Mouse (Mus musculus): ENCODE measurements around the gene Glrx3. TPM values are rescaled to one million over a fixed set of nuclear protein-coding genes. Genes with fewer than 3 reads are reported as not detected.

The Glrx3 gene
- total RNA-seq (2018; cell fraction: chromatin; rRNA removed): 10 to 100 TPM; 10.4 to 49.8 (median 29.3) TPM
- 10 to 100 TPM; 47.1 to 73.6 (median 61.3) TPM for total RNA-seq (2018; cell fraction: cytosol; rRNA removed)
- 10 to 100 TPM; 14.5 to 47.4 (median 22.8) TPM for total RNA-seq (2018; cell fraction: nucleus; rRNA removed)
- 51.9 to 94.9 TPM (median 81.9 TPM) in 3 replicates for polyA plus RNA-seq (2018)

DNA sequence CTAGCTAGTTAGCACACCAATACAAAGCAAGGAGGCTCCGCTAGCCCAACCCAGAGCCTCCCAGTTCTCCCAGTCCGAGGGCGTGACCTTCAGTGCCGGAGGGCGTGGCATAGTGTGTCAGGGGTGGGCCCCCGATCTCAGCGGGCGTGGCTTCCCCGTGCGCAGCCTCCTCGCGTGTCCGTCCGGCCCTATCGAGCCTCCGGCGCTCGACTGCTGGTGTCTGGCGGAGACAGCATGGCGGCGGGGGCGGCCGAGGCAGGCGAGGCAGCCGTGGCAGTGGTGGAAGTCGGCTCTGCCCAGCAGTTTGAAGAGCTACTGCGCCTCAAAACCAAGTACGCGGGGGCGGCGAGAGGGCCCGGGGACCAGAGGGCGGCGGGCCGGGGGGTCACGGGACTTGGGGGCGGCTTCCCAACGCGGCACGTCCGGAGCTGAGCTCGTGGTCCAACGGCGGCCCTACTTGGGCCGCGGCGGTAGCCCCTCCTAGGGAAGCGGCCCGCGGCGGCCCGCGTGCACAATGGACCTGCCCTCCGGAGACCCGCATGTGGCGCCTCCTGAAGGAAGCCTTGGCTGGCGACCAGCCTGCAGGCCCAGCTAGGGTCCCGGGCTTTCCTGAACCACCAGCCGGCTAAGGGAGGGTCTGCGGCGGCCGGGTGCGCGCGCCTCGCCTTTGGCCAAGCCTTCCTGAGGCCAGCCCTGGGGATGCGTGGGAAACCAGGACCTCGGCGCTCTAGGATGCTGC is at the start of gene Glrx3:
Gene Glrx3 (plus strand): TSS at position 175 of the 739 bp plus-strand sequence.
- H3K27ac ChIP-seq: no peak within 1 kb of the TSS
- WGBS (ENCODE audit: missing documents): under 1% methylated on average over 53 of the region's 69 CpGs

DNA sequence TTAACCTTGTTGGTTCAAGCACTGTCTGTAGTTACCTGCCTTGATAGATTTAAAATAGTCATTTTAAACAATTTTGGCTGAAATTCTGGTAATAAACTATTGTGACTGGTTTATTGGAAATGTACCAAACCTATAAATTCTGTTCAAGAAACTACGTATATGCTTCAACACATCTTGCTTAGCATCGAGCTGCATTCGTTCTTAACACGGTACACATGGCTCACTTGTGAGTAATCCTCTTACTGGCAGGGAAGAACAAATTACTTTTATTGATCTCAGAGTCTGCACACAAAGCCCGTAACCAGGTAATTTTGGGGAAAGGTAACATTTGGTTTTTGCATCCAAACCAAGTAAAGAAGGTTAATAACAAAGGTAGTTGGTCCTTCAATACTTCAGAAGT is 49.6 kb upstream of the Glrx3 start:
- Histone ChIP-seq H3K4me3 (ENCODE audit: inconsistent target) (no peak overlapping the region), H3K27ac (no peak overlapping the region), H3K36me3 (ENCODE audit: inconsistent target) (no peaks in the 10 kb centered on the region), H3K79me2 (ENCODE audit: inconsistent target) (no peaks in the 10 kb centered on the region)
- WGBS (ENCODE audit: missing documents): 94% methylated on average over 5 of the region's 5 CpGs

More for the DNA sequence above, at the start of gene Glrx3:
- H3K4me3 ChIP-seq (ENCODE audit: inconsistent target): peak within 1 kb of the TSS; percentile 55
- peaks cover 48% of the 10 kb centered on the region for H3K79me2 ChIP-seq (ENCODE audit: inconsistent target)
- no peaks in the 10 kb centered on the region for H3K36me3 ChIP-seq (ENCODE audit: inconsistent target)

DNA sequence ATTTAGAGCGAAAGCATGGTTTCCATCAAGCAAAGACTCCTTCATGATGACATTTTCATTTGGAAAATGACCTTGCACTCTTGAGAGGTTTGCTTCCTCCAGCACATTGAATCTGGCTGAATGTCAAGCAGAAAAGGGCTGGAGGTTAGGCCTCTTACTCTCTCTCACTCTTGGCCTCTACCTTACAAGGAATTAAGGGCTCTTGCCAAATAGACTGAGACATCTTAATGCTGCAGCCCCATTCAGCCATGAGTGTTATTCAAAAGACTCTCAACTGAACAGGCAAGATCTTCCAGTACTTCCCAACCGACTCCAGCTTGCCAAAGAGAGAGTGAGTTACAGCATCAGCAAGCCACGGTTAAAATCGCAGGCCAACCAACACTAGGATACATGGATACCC is 42.0 kb upstream of the Glrx3 start:
- Histone ChIP-seq H3K4me3 (ENCODE audit: inconsistent target) (no peak overlapping the region), H3K36me3 (ENCODE audit: inconsistent target) (no peaks in the 10 kb centered on the region), H3K27ac (no peak overlapping the region), H3K79me2 (ENCODE audit: inconsistent target) (no peaks in the 10 kb centered on the region)
- 94% methylated on average over 4 of the region's 4 CpGs for WGBS (ENCODE audit: missing documents)

DNA sequence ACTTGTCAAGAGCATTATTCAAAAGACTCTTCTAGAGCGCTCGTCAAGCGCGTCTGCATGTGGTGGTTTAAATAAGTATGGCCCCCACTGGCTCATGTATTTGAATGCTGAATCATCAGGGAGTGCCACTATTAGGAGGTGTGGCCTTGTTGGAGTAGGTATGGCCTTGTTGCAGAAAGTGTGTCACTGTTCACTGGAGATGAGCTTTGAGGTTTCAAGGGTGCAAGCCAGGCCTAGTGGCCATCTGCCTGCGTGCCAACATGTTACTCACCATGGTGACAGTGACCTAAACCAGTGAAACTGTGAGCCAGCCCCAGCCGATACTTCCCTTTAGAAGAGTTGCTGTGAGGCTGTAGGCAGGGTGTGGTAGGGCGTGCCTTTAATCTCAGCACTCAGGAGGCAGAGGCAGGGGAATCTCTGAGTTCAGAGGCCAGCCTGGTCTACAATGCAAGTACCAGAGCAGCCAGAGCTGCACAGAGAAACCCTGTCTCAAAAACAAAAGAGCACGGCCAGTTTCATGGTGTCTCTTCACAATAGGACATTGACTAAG is 40.0 kb upstream of the Glrx3 start:
- WGBS (ENCODE audit: missing documents): 92% methylated on average over 8 of the region's 8 CpGs
- no peaks in the 10 kb centered on the region for H3K36me3 ChIP-seq (ENCODE audit: inconsistent target)
- H3K4me3 ChIP-seq (ENCODE audit: inconsistent target): no peak overlapping the region
- H3K79me2 ChIP-seq (ENCODE audit: inconsistent target): no peaks in the 10 kb centered on the region; the same call in 1 of the 2 replicates
- H3K27ac ChIP-seq: no peak overlapping the region

DNA sequence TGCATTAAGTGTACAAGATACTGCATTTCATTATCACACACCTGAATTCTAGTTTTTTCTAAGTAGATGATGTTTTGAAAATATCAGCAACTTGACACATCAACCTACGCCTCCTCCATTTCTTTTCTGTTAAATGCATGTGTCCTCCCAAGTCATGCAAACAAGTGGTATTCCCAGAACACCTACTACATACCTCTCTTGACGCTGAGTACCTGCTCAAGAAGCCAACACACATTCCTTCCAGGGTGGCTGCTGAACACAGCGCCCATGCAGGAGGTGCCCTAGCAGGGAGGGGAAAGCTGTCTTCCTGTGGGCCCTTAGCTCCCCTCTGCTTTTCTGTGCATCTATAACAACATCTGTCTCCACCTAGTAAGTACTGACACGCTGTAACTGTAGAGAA is 38.4 kb upstream of the Glrx3 start:
- H3K36me3 ChIP-seq (ENCODE audit: inconsistent target): no peaks in the 10 kb centered on the region
- H3K27ac ChIP-seq: no peak overlapping the region
- H3K79me2 ChIP-seq (ENCODE audit: inconsistent target): no peaks in the 10 kb centered on the region; the same call in 1 of the 2 replicates
- 86% methylated on average over 4 of the region's 4 CpGs for WGBS (ENCODE audit: missing documents)
- H3K4me3 ChIP-seq (ENCODE audit: inconsistent target): no peak overlapping the region

DNA sequence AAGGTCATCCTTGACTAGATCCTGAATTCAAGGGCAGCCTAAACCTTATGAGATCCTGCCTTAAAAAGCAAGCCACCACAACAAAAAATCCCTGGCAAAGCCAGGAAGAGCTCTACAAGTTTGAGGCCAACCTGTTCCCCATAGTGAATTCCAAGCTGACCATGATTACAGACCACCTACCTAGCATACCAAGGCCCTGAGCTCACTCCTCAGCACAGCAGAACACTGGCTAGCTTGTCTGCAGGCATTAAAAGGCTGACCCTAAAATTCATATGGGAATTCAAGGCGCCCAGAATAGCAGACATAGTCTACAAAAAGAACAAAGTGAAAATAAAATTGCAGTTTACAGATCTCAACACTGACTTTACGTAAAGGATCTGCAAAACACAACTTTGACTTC is 33.3 kb upstream of the Glrx3 start:
- H3K27ac ChIP-seq: no peak overlapping the region
- 95% methylated on average over 2 of the region's 2 CpGs for WGBS (ENCODE audit: missing documents)
- no peak overlapping the region for H3K4me3 ChIP-seq (ENCODE audit: inconsistent target)
- H3K36me3 ChIP-seq (ENCODE audit: inconsistent target): no peaks in the 10 kb centered on the region
- H3K79me2 ChIP-seq (ENCODE audit: inconsistent target): no peaks in the 10 kb centered on the region; the same call in 1 of the 2 replicates

DNA sequence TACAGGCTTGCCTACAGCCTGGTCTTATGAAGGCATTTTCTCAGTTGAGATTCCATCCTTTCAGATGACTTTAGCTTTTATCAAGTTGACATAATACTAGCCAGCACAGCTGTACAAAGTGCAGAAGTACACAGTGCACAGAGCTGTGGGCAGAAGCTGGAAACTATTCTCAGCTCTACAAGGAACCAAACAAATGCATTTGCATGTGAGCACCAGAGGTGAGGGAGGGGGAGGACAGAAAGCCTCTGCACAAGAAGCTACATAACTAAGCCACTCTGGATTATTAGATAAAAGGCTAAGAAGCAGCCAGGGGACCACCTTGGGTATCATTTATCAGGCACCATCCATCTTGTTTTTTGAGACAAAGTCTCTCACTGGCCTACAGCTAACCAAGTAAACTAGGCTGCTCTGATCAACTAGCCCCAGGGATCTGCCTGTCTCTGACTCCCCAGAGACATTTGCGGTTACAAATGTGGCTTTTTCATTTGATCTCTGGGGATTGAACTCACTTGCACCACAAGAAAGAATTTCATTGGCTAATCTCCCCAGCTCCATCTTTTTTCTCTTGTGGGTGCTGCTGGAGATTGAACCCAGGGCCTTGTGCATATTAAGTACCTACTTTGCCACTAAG is 29.9 kb upstream of the Glrx3 start:
- no peaks in the 10 kb centered on the region; the same call in 1 of the 2 replicates for H3K79me2 ChIP-seq (ENCODE audit: inconsistent target)
- WGBS (ENCODE audit: missing documents): 67% methylated on average over 1 of the region's 1 CpGs
- H3K4me3 ChIP-seq (ENCODE audit: inconsistent target): no peak overlapping the region
- no peak overlapping the region for H3K27ac ChIP-seq
- no peaks in the 10 kb centered on the region for H3K36me3 ChIP-seq (ENCODE audit: inconsistent target)

DNA sequence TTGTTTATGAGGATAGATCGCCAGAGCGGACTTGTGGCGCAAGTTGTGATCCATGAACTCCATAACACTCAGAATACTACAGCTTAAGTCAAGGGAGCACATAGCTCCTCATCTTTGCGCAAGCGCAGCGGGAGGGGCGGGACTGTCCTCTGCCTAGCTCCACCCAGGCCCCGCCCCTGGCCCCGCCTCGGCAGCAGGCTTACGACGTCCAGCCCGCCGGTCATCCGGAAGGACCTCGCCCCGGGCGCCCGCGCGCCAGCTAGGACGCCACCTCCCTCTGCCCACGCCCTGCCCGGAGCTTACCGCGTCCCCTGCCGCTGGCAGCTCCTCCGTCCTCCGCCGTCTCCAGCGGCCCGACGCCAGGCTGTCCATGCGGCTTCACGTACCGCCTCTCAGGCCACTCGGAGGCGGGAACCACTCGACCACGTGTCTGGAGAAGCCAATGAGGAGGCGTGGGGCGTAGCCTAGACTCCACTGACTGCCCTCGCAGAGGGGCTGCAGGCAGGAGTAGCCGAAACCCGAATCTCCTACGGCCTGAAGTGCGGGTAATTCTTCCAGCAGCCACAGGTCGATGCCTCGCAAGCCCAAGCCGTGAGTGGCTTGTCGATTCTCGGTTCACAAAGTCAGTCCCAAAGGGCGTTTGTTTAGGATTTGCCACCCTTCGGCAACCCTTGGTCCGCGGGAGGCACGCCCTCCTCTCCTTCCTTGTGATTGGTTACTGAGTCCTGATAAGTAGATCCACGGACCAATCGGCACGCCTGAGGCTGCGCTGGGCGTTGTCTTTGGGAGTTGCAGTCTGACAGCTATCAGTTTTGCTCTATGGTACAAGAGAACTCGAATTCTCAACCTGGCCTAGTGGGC is 26.8 kb upstream of the Glrx3 start, which contains the start of gene 9430038I01Rik:
Gene 9430038I01Rik (minus strand): TSS at position 426 of the 861 bp plus-strand sequence.
- no peaks in the 10 kb centered on the region for H3K79me2 ChIP-seq (ENCODE audit: inconsistent target)
- under 1% methylated on average over 63 of the region's 63 CpGs for WGBS (ENCODE audit: missing documents)
- no peaks in the 10 kb centered on the region for H3K36me3 ChIP-seq (ENCODE audit: inconsistent target)
- H3K27ac ChIP-seq: peak within 1 kb of the TSS; percentile 83
- H3K4me3 ChIP-seq (ENCODE audit: inconsistent target): peak within 1 kb of the TSS; percentile 65

DNA sequence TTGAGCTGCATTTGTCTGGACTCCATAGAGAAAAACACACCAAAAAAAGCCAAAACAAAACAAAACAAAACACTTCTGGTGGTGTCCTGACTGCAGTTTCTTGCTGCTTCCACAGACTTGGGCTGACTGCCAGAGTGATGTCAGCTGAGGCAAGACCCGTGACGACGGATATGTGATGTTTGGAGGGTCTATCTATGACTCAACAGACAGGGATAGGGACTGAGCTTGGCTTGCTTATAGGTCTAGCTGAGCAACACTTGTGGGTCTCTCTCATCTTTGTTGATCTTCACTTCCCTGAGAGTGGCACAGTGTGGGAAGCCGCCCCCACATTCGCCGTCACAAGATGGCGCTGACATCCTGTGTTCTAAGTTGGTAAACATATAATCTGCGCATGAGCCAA is 22.7 kb upstream of the Glrx3 start:
- Histone ChIP-seq H3K79me2 (ENCODE audit: inconsistent target) (no peaks in the 10 kb centered on the region), H3K36me3 (ENCODE audit: inconsistent target) (no peaks in the 10 kb centered on the region), H3K4me3 (ENCODE audit: inconsistent target) (no peak overlapping the region), H3K27ac (no peak overlapping the region)
- 69% methylated on average over 3 of the region's 8 CpGs for WGBS (ENCODE audit: missing documents)

DNA sequence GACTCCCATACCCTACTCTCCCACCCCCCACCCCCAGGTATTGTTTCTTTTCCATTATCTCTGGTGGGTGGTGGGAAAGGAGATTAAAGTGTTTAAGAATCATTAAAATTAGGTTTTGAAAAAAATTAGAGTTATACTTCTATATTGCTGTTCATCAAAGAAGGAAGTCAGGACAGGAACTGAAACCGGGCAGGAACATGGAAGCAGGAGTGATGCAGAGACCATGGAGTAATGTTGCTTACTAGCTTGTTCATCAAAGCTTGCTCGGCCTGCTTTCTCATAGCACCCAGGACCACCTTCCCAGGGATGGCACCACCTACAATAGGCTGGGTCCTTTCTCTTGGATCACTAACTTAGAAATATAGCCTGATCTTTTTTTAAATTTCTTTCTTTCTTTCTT is 16.9 kb upstream of the Glrx3 start:
- no peaks in the 10 kb centered on the region for H3K79me2 ChIP-seq (ENCODE audit: inconsistent target)
- no peak overlapping the region for H3K4me3 ChIP-seq (ENCODE audit: inconsistent target)
- H3K27ac ChIP-seq: no peak overlapping the region
- H3K36me3 ChIP-seq (ENCODE audit: inconsistent target): no peaks in the 10 kb centered on the region
- WGBS (ENCODE audit: missing documents): 52% methylated on average over 2 of the region's 2 CpGs

DNA sequence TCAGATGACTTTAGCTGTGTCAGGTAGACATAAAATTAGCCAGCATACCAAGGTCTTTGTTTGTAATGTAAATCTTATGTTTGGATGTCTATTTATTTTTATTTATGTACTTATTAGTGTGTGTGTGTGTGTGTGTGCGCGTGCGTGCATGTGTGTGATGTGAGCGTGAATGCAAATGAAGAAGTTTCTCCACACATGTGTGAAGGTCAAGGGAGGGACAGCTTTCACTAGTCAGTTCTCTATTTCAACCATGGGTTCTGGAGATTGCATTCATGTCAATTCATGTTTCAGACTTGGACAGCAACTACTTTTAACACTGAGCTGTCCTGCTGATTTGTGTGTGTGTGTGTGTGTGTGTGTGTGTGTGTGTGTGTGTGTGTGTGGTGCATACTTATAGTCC is 16.2 kb upstream of the Glrx3 start:
- Histone ChIP-seq H3K36me3 (ENCODE audit: inconsistent target) (no peaks in the 10 kb centered on the region), H3K27ac (no peak overlapping the region), H3K4me3 (ENCODE audit: inconsistent target) (no peak overlapping the region), H3K79me2 (ENCODE audit: inconsistent target) (no peaks in the 10 kb centered on the region)
- 96% methylated on average over 4 of the region's 4 CpGs for WGBS (ENCODE audit: missing documents)

DNA sequence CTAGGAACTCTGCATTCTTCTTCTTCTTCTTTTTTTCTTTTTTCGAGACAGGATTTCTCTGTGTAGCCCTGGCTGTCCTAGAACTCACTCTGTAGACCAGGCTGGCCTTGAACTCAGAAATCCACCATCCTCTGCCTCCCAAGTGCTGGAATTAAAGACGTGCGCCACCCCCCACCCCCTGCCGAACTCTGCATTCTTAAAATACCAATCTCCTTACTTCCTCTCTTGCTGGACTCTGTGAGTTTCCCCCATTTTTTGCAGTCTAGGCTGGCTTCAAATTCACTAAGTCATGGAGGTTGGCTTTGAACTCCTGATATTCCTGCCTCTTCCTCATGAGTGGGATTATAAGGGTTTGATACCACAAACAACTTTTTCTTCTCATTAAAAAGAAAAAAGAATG is 10.7 kb upstream of the Glrx3 start:
- Histone ChIP-seq H3K27ac (no peak overlapping the region), H3K36me3 (ENCODE audit: inconsistent target) (no peaks in the 10 kb centered on the region), H3K79me2 (ENCODE audit: inconsistent target) (no peaks in the 10 kb centered on the region), H3K4me3 (ENCODE audit: inconsistent target) (no peak overlapping the region)
- 30% methylated on average over 4 of the region's 4 CpGs for WGBS (ENCODE audit: missing documents)

DNA sequence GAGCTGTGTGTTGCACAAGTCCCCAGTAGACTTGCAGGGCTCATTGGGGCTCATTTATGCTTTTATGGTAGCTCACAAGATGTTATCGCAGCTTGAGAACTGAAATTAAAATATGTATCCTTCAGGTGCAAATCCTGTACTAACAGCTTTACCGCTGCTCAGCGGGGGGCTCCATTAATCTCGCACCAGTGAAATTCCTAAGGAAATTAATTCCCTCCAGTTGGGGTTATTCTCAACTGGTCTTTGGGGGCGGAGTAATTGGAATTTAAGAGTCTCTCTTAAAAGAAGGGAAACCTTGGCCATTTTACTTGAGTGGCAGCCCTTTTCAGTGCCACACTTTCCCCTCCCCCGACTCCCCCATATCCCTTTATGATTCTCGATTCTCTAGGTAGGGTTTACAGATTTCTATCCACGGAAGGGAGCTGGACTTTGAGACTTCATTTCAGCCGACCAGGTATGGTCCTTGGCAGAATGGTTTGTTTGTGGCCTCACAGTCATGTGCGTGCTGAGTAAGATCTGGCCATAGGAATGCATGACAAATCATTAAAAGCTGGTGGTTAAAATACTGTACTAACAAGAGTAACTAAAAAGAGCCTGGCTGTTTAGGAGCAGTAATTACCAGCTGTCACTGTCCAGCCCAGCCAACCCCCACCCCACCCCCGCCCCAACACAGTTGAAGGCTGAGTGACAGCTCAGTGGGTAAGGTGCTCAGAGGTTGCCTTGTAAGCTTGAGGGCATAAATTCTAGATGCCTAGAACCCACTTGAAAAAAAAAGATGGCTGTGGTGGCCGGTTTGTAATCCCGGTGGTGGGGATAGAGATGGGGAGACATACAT is 5.4 kb upstream of the Glrx3 start:
- no peak overlapping the region for H3K4me3 ChIP-seq (ENCODE audit: inconsistent target)
- 86% methylated on average over 13 of the region's 13 CpGs for WGBS (ENCODE audit: missing documents)
- no peak overlapping the region for H3K27ac ChIP-seq
- no peaks in the 10 kb centered on the region for H3K79me2 ChIP-seq (ENCODE audit: inconsistent target)
- H3K36me3 ChIP-seq (ENCODE audit: inconsistent target): no peaks in the 10 kb centered on the region

All from macrophage (primary cell).